In genomic region chr12:32504196-32504595, GRCm38 (mm10) we compare ENCODE assay signal across 15 mouse cellular contexts.
"Had no signal": no experiment of that assay in that cellular context is flagged by ENCODE, and none has a peak within 500 bp of the region (broad histone marks: within the 10 kb centered on the region; RNA-seq: fewer than 3 reads in every experiment).

No protein-coding gene starts in this region.

- ATAC-seq: intestine, postnatal 0 days; liver, embryonic 12.5 days; midbrain, embryonic 13.5 days; midbrain, embryonic 16.5 days had no signal

- DNase-seq: kidney, adult 2 months; kidney, postnatal 10 days; kidney, postnatal 36 days; left cerebral cortex, postnatal 4 days; lung, adult 18-20 months; lung, postnatal 10 days; lung, postnatal 36 days; retina, postnatal 1 day; right cerebral cortex, postnatal 4 days; thymus, adult 18-20 months; thymus, postnatal 36 days had no signal
